Mouse (Mus musculus) myocyte (in vitro differentiated cells): ENCODE measurements at regions not wholly inside any gene's neighbourhood (a gene's known extent, or its start where the extent isn't known, plus 50 kb on each side); places are given as distances from the start of the nearest gene placed in this dataset.

Experiments used
- CEBPB ChIP-seq: IDR thresholded peaks from 2 replicates; pipeline ENCODE4 v1.6.1; 2011; ENCODE audit warnings: mild to moderate bottlenecking, moderate library complexity; ENCODE audit not compliant: poor library complexity, insufficient read depth, severe bottlenecking
- MAX ChIP-seq: IDR thresholded peaks from one replicate; pipeline ENCODE4 v1.6.1; 2011; ENCODE audit warnings: low read depth, mild to moderate bottlenecking, control low read depth
- POLR2A ChIP-seq: IDR thresholded peaks from one replicate; pipeline ENCODE4 v1.6.1; 2011; ENCODE audit warnings: low read depth, mild to moderate bottlenecking, control low read depth, moderate library complexity; ENCODE audit not compliant: insufficient read length
- POLR2AphosphoS2 ChIP-seq: IDR thresholded peaks from one replicate; pipeline ENCODE4 v1.6.1; 2011; ENCODE audit warnings: low read depth, control low read depth; ENCODE audit not compliant: insufficient read length
- TCF3 ChIP-seq: IDR thresholded peaks from one replicate; pipeline ENCODE4 v1.6.1; 2011; ENCODE audit warnings: low read depth, control low read depth; ENCODE audit not compliant: insufficient read length
- USF1 ChIP-seq: IDR thresholded peaks from one replicate; pipeline ENCODE4 v1.6.1; 2011; ENCODE audit warnings: low read depth, mild to moderate bottlenecking, control low read depth, moderate library complexity

GRCm38 (mm10) chr12:25437556-25437955, 340.6 kb upstream of the Id2 start:
- TF ChIP-seq POLR2A (no peak), CEBPB (no peak), MAX (no peak), TCF3 (no peak), USF1 (no peak), POLR2AphosphoS2 (no peak)
